Mouse (Mus musculus): Measurements from ENCODE around the gene Ntrk3.

Ntrk3 gene

GRCm38 (mm10) chr7:78220949-78221348 is 516.9 kb downstream of the Ntrk3 start:
- in situ Hi-C loops (cut with MboI) = no loop called here

- in situ Hi-C loops (cut with MboI) = no loop called here
These were observed 546.7 kb downstream of the Ntrk3 start for GRCm38 (mm10) chr7:78190931-78191653.

GRCm38 (mm10) chr7:78185578-78185977 is 552.2 kb downstream of the Ntrk3 start:
- in situ Hi-C loops (cut with MboI) = no loop called here

- in situ Hi-C loops (cut with MboI) = no loop called here
These were observed 554.4 kb downstream of the Ntrk3 start for GRCm38 (mm10) chr7:78183396-78183795.

- in situ Hi-C loops (cut with MboI) = no loop called here
These were observed 557.7 kb downstream of the Ntrk3 start for GRCm38 (mm10) chr7:78179996-78180665.

- in situ Hi-C loops (cut with MboI) = no loop called here
These were observed 565.4 kb downstream of the Ntrk3 start for GRCm38 (mm10) chr7:78172267-78172955.

GRCm38 (mm10) chr7:78165466-78165865 is 572.3 kb downstream of the Ntrk3 start:
- in situ Hi-C loops (cut with MboI) = no loop called here

- in situ Hi-C loops (cut with MboI) = no loop called here
These were observed 579.9 kb downstream of the Ntrk3 start for GRCm38 (mm10) chr7:78157946-78158345.

GRCm38 (mm10) chr7:78145251-78145650 is 592.6 kb downstream of the Ntrk3 start:
- in situ Hi-C loops (cut with MboI) = no loop called here

- in situ Hi-C loops (cut with MboI) = no loop called here
These were observed 593.0 kb downstream of the Ntrk3 start for GRCm38 (mm10) chr7:78144849-78145248.

- in situ Hi-C loops (cut with MboI) = no loop called here
These were observed 607.8 kb downstream of the Ntrk3 start for GRCm38 (mm10) chr7:78129966-78130365.
